Mouse (Mus musculus) G1E (cell line): ENCODE data around the gene Gbp8. TPM values are rescaled to one million over a fixed set of nuclear protein-coding genes. Genes with fewer than 3 reads are reported as not detected.
"Not testable (repeated sequence)": the region's sequence is repeated elsewhere in the genome, so short reads cannot be mapped to it uniquely, and the experiment has no call there.

Experiments
- ATAC-seq: 2 replicates; pipeline ENCODE4 v1.8.0; 2016; ENCODE audit warnings: mild to moderate bottlenecking; ENCODE audit not compliant: insufficient number of reproducible peaks, poor library complexity, low FRiP score, severe bottlenecking; ENCODE audit errors: extremely low read depth
- DNase-seq: peaks from one replicate; pipeline ENCODE4 v3.0.0; 2012; ENCODE audit warnings: low spot score
- H3K27me3 ChIP-seq: 2 replicates; pipeline ENCODE4 v1.6.1; 2012; ENCODE audit warnings: mild to moderate bottlenecking, low read length, inconsistent platforms; ENCODE audit not compliant: insufficient read depth
- H3K36me3 ChIP-seq: replicated peaks from 2 replicates; pipeline ENCODE3; 2012; ENCODE audit warnings: mild to moderate bottlenecking, inconsistent platforms
- H3K4me1 ChIP-seq: 2 replicates; pipeline ENCODE4 v1.6.1; 2012; ENCODE audit warnings: low read depth, low read length, inconsistent platforms, mixed read lengths; ENCODE audit not compliant: insufficient read depth
- H3K4me3 ChIP-seq: 2 replicates; pipeline ENCODE4 v1.5.1; 2012; ENCODE audit warnings: low read depth, mild to moderate bottlenecking, inconsistent platforms, low read length, moderate library complexity, mixed read lengths
- H3K9me3 ChIP-seq: replicated peaks from 2 replicates; pipeline ENCODE4 v1.6.1; 2012; ENCODE audit warnings: inconsistent platforms
- CTCF ChIP-seq: IDR thresholded peaks from 2 replicates; pipeline ENCODE4 v1.5.1; 2012; ENCODE audit warnings: low read depth, low read length, inconsistent platforms, mixed read lengths
- GATA1 ChIP-seq: IDR thresholded peaks from 2 replicates; pipeline ENCODE4 v1.6.1; 2012; ENCODE audit warnings: borderline replicate concordance, low read length, inconsistent platforms, mixed read lengths
- GATA2 ChIP-seq: IDR thresholded peaks from 2 replicates; pipeline ENCODE4 v1.6.1; 2012; ENCODE audit warnings: low read depth, low read length, inconsistent platforms, borderline replicate concordance
- POLR2AphosphoS5 ChIP-seq: IDR thresholded peaks from 2 replicates; pipeline ENCODE4 v1.6.1; 2012; ENCODE audit warnings: low read depth, low read length, inconsistent platforms; ENCODE audit not compliant: insufficient replicate concordance
- TAL1 ChIP-seq: conservative IDR thresholded peaks from 2 replicates; pipeline ENCODE4 v1.6.1; 2012; ENCODE audit warnings: low read depth, low read length, inconsistent platforms, mixed read lengths
- polyA plus RNA-seq: library from polyadenylated mRNA; stranded (reverse); fragments of >175 nt; gene quantifications from 2 replicates; pipeline ENCODE4 v1.2.3, GENCODE M21; 2012
- total RNA-seq, 2 experiments: library from RNA; stranded (forward) in 1 of 2; stranded (reverse) in 1 of 2; fragments of 200-1000 nt in 1 of 2; fragments of >200 nt in 1 of 2; fragmentation: Nextera tagmentation in 1 of 2; gene quantifications; 2 replicates each; pipeline ENCODE4 v1.2.3; 2014 to 2017

The Gbp8 gene
- total and polyA plus RNA-seq, 3 experiments, result 0.05 TPM; not detected in 2

- Histone ChIP-seq H3K9me3 (peaks cover 19% of the 10 kb centered on the region), H3K36me3 (no peaks in the 10 kb centered on the region), H3K4me1 (no peaks in the 10 kb centered on the region), H3K27me3 (no peaks in the 10 kb centered on the region), H3K4me3 (no peak overlapping the region)
- TF ChIP-seq GATA2 (no peak), CTCF (no peak), TAL1 (no peak)
- no peak for DNase-seq
- no peak for ATAC-seq
Measured at GRCm38 (mm10) chr5:105138906-105139305, 434 bp downstream of the Gbp8 start.

- H3K9me3 ChIP-seq, result peaks cover 13% of the 10 kb centered on the region
- DNase-seq, H3K27me3 ChIP-seq, H3K4me1 ChIP-seq, H3K4me3 ChIP-seq, H3K36me3 ChIP-seq, ATAC-seq: not testable (repeated sequence)
Measured at GRCm38 (mm10) chr5:105136706-105137304, 2.5 kb downstream of the Gbp8 start.

DNA sequence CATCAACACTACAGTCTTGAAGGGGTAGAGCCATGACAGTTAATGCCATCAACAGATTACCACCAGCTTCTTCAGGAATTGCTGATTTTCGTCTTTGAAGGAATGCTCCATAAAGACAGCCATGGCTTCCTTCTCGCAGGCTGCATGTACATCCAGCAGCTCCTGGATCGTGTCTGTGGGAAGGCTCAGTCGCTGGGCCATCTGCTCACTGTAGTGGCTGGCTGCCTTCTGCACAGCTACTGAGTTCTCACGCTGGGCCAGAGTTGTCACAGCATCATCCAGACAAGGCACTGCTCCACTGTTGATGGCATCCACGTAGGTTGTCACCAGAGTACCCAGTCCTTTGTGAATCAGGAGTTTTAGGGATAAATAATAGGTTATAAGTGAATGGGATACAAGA is 17.6 kb downstream of the Gbp8 start:
- not testable (repeated sequence) for ATAC-seq, H3K27me3 ChIP-seq, DNase-seq, H3K4me1 ChIP-seq, H3K4me3 ChIP-seq, H3K36me3 ChIP-seq
- peaks cover 26% of the 10 kb centered on the region for H3K9me3 ChIP-seq

DNA sequence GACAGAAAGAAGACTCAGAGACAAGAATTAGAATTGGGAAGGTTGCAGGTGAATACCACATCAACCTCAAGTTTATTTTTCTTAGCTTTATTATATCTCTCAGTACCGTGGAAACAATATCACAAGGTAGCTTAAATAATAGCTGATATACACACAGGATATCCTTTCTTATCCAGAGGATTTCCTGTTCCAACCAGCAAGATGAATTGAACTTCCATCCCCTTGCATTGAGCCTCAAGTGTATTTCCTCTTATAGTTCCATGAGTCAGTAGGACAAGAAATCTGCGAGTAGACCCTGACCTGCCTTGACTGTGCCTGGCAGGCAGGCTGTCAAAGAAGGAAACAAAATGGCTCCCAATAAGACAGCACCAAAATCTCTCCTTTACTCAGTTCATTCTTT is 23.6 kb downstream of the Gbp8 start:
- TF ChIP-seq TAL1, result no peak
- TF ChIP-seq GATA1, result no peak
- TF ChIP-seq GATA2, result no peak
- TF ChIP-seq CTCF, result no peak
- TF ChIP-seq POLR2AphosphoS5, result no peak
- no peak for ATAC-seq
- no peaks in the 10 kb centered on the region for H3K36me3 ChIP-seq
- peaks cover 18% of the 10 kb centered on the region for H3K9me3 ChIP-seq
- no peak overlapping the region for H3K4me3 ChIP-seq
- H3K27me3 ChIP-seq, result no peaks in the 10 kb centered on the region
- H3K4me1 ChIP-seq, result no peaks in the 10 kb centered on the region
- DNase-seq, result no peak

GRCm38 (mm10) chr5:105114696-105115095 is 24.6 kb downstream of the Gbp8 start:
- H3K4me1 ChIP-seq, result no peaks in the 10 kb centered on the region
- ATAC-seq, result no peak
- DNase-seq, result no peak
- no peaks in the 10 kb centered on the region for H3K36me3 ChIP-seq
- no peaks in the 10 kb centered on the region for H3K27me3 ChIP-seq
- H3K9me3 ChIP-seq, result peaks cover 14% of the 10 kb centered on the region
- TF ChIP-seq GATA1, result no peak
- TF ChIP-seq GATA2, result no peak
- TF ChIP-seq CTCF, result no peak
- TF ChIP-seq POLR2AphosphoS5, result no peak
- no peak for TF ChIP-seq TAL1
- H3K4me3 ChIP-seq, result no peak overlapping the region

DNA sequence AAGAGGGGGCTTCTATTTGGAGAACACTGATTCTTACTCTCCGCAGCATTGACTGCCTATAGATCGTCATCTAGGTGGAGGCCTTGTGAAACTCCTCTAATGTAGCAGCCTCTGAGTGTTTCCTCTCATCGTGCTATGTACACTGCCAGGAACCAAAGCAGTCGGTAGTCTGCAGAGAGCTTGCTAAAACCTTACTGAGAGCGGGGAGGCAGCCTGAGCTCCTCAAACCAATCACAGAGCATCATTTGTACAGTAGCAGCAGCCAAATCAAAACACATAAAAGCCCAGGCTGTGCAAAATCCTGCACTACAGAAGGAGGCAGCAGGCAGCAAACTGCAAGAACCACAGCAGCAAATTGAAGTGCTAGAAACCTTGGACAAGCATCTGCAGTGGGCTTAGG is 25.7 kb downstream of the Gbp8 start:
- Histone ChIP-seq H3K36me3 (no peaks in the 10 kb centered on the region), H3K27me3 (no peaks in the 10 kb centered on the region), H3K9me3 (peaks cover 9% of the 10 kb centered on the region), H3K4me3 (no peak overlapping the region), H3K4me1 (no peaks in the 10 kb centered on the region)
- DNase-seq, result no peak
- ATAC-seq, result no peak
- no peak for TF ChIP-seq POLR2AphosphoS5
- no peak for TF ChIP-seq CTCF

- not testable (repeated sequence) for ATAC-seq, DNase-seq, H3K4me1 ChIP-seq
Measured at GRCm38 (mm10) chr5:105110271-105110852, 29.0 kb downstream of the Gbp8 start.

GRCm38 (mm10) chr5:105109775-105110174 is 29.6 kb downstream of the Gbp8 start:
- not testable (repeated sequence) for ATAC-seq, H3K27me3 ChIP-seq, H3K9me3 ChIP-seq, H3K36me3 ChIP-seq, H3K4me3 ChIP-seq, DNase-seq, H3K4me1 ChIP-seq

More at GRCm38 (mm10) chr5:105110271-105110852, 29.0 kb downstream of the Gbp8 start:
- not testable (repeated sequence) for H3K27me3 ChIP-seq, H3K36me3 ChIP-seq, H3K4me3 ChIP-seq, H3K9me3 ChIP-seq

GRCm38 (mm10) chr5:105105689-105106088 is 33.7 kb downstream of the Gbp8 start:
- not testable (repeated sequence) for H3K9me3 ChIP-seq, H3K27me3 ChIP-seq, H3K4me3 ChIP-seq, H3K36me3 ChIP-seq, H3K4me1 ChIP-seq, DNase-seq, ATAC-seq
